Mouse (Mus musculus): ENCODE results near the gene Kat2b. TPM values are rescaled to one million over a fixed set of nuclear protein-coding genes. Genes with fewer than 3 reads are reported as not detected.
"Not testable (repeated sequence)": the region's sequence is repeated elsewhere in the genome, so short reads cannot be mapped to it uniquely, and the experiment has no call there.

The Kat2b gene
- total RNA-seq, 1 experiment from 2014 or later, result 89.5 TPM

- ATAC-seq (replicated peaks; ENCODE audit: insufficient number of reproducible peaks, low FRiP score, low TSS enrichment, poor library complexity, severe bottlenecking), result no peak
Measured at GRCm38 (mm10) chr17:53650251-53650661, 83.6 kb downstream of the Kat2b start.

DNA sequence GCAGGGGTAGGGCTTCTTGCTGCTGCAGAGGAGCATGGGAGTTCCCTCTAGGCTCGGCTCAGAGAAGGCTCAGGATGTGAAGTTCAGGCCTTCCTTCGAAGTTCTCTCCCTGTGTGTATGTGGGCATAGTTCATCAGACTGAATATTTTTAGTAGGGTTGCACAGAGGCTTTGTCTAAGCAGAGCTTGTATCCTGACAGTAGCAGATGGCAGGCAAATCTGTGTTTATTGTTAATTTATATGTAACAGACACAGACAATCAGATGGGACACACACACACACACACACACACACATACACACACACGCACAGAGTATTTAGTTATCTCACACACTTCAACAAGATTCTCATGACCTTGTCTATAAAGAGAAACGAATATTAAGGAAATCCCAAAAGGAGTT, 87.9 kb downstream of the Kat2b start:
- ATAC-seq (replicated peaks; ENCODE audit: insufficient number of reproducible peaks, low FRiP score, low TSS enrichment, poor library complexity, severe bottlenecking), result no peak

DNA sequence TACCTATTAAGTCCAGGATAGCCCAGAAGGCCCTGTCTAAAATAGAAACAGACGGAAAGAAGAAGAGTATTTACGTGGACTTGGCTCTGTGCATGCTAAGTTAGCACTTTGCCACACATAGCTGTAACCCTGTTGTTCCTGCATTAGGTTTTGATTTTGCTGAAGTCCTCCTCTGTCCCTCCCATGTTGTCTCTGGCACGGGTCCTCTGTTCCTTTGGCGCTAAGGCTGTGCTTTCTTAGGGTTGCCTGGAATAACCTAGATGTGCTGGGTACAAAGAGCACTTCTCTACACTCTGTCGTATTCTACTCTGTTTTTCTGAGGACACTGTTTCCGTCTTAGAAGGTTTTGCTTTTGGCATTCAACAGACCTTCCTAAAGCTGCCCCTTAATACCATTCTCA, 88.4 kb downstream of the Kat2b start:
- ATAC-seq (replicated peaks; ENCODE audit: insufficient number of reproducible peaks, low FRiP score, low TSS enrichment, poor library complexity, severe bottlenecking), result no peak

DNA sequence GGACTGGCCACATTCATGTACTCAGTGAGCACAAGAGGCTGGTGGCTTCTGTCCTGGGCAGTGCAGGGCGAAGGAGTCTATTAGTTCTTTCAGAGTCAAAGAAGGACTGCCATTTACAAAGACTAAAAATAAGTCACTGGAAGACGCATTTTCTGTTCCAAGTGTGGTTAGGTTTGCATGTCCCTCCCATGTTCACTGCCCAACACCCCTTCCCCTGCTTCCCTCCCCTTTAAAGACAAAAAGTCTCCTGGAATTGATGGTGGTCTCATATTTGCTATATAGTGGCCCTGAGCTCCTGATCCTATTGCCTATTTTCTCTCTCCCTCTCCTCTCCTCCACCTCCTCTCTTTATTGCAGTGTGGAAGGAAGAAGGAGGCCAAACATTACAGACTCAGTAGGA, 89.3 kb downstream of the Kat2b start:
- no peak for ATAC-seq (replicated peaks; ENCODE audit: insufficient number of reproducible peaks, low FRiP score, low TSS enrichment, poor library complexity, severe bottlenecking)

GRCm38 (mm10) chr17:53656369-53656860, 89.8 kb downstream of the Kat2b start:
- no peak for ATAC-seq (replicated peaks; ENCODE audit: insufficient number of reproducible peaks, low FRiP score, low TSS enrichment, poor library complexity, severe bottlenecking)

DNA sequence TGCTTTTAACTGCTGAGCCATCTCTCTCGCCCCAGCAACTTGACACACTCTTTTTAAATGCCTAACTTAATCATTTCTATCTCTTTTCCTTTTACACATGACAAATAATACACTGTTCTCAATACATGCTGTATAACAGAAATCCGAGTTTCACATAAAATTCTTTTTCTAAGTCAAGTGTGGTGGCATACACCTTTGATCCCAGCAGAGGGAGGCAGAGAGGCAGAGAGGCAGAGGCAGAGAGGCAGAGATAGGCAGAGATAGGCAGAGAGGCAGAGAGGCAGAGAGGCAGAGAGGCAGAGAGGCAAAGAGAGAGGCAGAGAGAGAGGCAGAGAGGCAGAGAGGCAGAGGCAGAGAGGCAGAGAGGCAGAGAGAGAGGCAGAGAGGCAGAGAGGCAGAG, 90.7 kb downstream of the Kat2b start:
- not testable (repeated sequence) for ATAC-seq (replicated peaks; ENCODE audit: insufficient number of reproducible peaks, low FRiP score, low TSS enrichment, poor library complexity, severe bottlenecking)

DNA sequence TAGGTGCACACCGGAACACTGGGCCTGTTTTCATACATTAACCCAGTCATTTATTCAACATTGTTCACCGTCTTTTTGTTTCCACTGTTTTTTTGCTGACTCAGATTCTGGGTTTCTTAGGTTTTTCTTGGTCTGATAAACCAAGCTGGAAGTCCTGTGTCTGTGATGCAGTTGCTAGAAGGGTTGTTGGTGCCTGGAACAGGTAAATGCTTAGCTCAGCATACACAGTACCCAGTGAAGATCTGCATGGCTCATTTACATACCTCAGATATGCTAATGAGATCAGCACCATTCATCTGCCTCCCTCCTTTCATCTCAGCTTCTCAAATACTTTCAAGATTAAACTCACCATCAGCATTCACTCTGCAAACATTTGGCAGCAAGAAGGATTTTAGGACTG, 92.0 kb downstream of the Kat2b start:
- ATAC-seq (replicated peaks; ENCODE audit: insufficient number of reproducible peaks, low FRiP score, low TSS enrichment, poor library complexity, severe bottlenecking), result no peak

GRCm38 (mm10) chr17:53659230-53659629, 92.6 kb downstream of the Kat2b start:
- ATAC-seq (replicated peaks; ENCODE audit: insufficient number of reproducible peaks, low FRiP score, low TSS enrichment, poor library complexity, severe bottlenecking), result no peak

- no peak for ATAC-seq (replicated peaks; ENCODE audit: insufficient number of reproducible peaks, low FRiP score, low TSS enrichment, poor library complexity, severe bottlenecking)
Measured at GRCm38 (mm10) chr17:53659738-53660137, 93.1 kb downstream of the Kat2b start.

- ATAC-seq (replicated peaks; ENCODE audit: insufficient number of reproducible peaks, low FRiP score, low TSS enrichment, poor library complexity, severe bottlenecking), result no peak
Measured at GRCm38 (mm10) chr17:53661056-53661840, 94.6 kb downstream of the Kat2b start.

GRCm38 (mm10) chr17:53664267-53664666, 97.6 kb downstream of the Kat2b start:
- no peak for ATAC-seq (replicated peaks; ENCODE audit: insufficient number of reproducible peaks, low FRiP score, low TSS enrichment, poor library complexity, severe bottlenecking)

GRCm38 (mm10) chr17:53664703-53665382, 98.2 kb downstream of the Kat2b start:
- no peak for ATAC-seq (replicated peaks; ENCODE audit: insufficient number of reproducible peaks, low FRiP score, low TSS enrichment, poor library complexity, severe bottlenecking)

- ATAC-seq (replicated peaks; ENCODE audit: insufficient number of reproducible peaks, low FRiP score, low TSS enrichment, poor library complexity, severe bottlenecking), result no peak
Measured at GRCm38 (mm10) chr17:53670453-53670852, 103.8 kb downstream of the Kat2b start.

GRCm38 (mm10) chr17:53678716-53679115, 112.1 kb downstream of the Kat2b start:
- no peak for ATAC-seq (replicated peaks; ENCODE audit: insufficient number of reproducible peaks, low FRiP score, low TSS enrichment, poor library complexity, severe bottlenecking)

DNA sequence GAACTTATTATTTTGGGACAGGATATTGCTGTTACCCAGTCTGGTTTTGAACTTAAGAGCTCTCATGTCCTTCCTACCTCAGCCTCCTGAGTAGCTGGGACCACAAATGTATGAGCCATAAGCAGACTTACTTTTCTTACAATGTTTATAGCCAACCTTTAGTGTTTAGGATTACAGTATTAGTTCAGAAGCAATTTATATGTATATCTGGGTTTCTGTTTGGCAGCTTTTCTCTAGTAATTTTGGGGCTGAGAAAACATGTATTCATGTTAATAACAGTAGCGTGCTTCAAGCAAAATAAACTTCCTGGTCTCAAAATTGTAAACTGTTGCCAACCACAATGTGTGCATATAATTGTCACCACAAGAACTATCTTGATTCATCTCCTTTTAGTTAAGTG, 121.7 kb downstream of the Kat2b start:
- ATAC-seq (replicated peaks; ENCODE audit: insufficient number of reproducible peaks, low FRiP score, low TSS enrichment, poor library complexity, severe bottlenecking), result no peak

DNA sequence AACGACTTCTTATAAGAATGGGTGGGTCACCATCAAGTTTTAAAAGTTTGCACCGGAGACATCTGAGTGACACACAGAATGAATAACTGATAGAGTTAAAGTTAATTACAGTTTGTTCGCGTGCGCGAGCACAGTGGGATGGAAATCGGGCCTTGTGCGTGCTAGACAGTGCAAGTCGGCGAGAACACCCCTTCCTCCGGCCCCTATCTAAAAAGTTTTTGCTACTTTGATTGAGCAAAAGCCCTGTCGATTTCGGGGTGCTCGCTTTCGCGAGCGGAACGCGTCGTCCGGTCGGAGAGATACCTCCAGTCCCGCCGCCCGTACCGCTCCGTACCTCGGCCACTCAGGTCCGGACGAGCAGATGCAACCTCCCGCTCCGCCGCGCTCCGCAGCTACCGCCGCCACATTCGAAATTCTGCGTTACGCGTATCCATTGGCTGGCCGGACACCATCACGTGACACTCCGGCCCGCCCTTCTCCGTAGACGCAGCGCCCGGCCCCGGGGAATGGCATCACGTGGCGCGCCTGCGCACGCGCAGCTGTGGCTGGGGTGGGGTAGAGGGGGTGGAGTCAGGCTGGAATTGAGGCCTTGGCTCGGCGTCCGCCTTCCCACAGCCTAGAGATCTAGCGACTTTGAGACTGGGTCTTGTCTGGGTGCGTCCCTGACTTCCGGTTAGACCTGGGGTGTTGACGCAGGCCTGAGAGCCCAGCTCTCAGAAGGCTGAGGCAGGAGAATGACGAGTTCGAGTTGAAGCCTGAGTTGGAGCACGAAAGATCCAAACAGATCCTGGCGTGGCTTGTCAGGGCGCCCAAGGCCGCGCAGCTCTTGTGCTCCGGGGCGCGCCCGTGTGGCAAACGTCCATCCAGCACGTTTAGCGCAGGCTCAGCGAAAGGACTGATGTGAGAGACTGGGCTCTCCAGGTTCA, 122.5 kb downstream of the Kat2b start, which contains the start of gene Sgo1:
Gene Sgo1 (minus strand): TSS at position 457 of the 926 bp plus-strand sequence.
- ATAC-seq (replicated peaks; ENCODE audit: insufficient number of reproducible peaks, low FRiP score, low TSS enrichment, poor library complexity, severe bottlenecking), result peak; percentile 88

- no peak; the same call in 1 of the 2 replicates for ATAC-seq (replicated peaks; ENCODE audit: insufficient number of reproducible peaks, low FRiP score, low TSS enrichment, poor library complexity, severe bottlenecking)
Measured at GRCm38 (mm10) chr17:53689946-53690345, 123.3 kb downstream of the Kat2b start.

DNA sequence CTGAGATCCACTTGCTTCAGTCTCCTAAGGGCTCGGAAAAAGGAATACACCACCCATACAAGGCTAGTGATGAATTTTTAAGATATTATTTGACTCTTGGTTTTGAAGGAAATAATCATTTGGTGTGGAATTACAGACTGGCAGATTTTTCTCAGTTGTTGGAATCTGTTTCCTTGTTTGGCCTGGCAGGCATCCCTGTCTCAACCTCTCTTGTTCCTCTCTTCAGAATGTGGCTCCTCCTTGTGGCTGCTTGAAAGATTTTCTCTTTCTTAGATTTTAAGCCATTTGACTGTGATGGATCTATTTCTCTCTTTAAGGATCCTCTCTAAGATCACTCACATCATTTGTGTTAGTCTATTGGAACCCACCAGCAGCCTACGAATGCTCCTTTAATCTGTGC, 127.4 kb downstream of the Kat2b start:
- no peak for ATAC-seq (replicated peaks; ENCODE audit: insufficient number of reproducible peaks, low FRiP score, low TSS enrichment, poor library complexity, severe bottlenecking)

- not testable (repeated sequence) for ATAC-seq (replicated peaks; ENCODE audit: insufficient number of reproducible peaks, low FRiP score, low TSS enrichment, poor library complexity, severe bottlenecking)
Measured at GRCm38 (mm10) chr17:53697521-53697920, 130.9 kb downstream of the Kat2b start.

All from monocyte, adult 5-6 weeks (primary cell).